Mouse (Mus musculus) embryonic facial prominence, embryonic 12.5 days (tissue): ENCODE measurements around the gene Ccm2. TPM values are rescaled to one million over a fixed set of nuclear protein-coding genes. Genes with fewer than 3 reads are reported as not detected.
A peak's percentile ranks its signal among the peaks of the same experiment; 100 is the strongest.

Source experiments
- ATAC-seq: fragments of 200-750 bp; cut with Nextera tagmentation; 2 replicates; pipeline ENCODE4 v1.8.0; 2017; ENCODE audit not compliant: insufficient number of reproducible peaks, insufficient read depth, low FRiP score, low TSS enrichment
- H3K27ac ChIP-seq: fragments of 300-500 bp; sonication (generic); 2 replicates; pipeline ENCODE4 v1.5.1; 2016; ENCODE audit warnings: mild to moderate bottlenecking
- H3K27me3 ChIP-seq: fragments of 300-500 bp; sonication (generic); 2 replicates; pipeline ENCODE4 v1.6.1; 2016; ENCODE audit warnings: mild to moderate bottlenecking, moderate library complexity
- H3K36me3 ChIP-seq: fragments of 300-500 bp; sonication (generic); 2 replicates; pipeline ENCODE4 v1.6.1; 2016; ENCODE audit warnings: mild to moderate bottlenecking
- H3K4me1 ChIP-seq: fragments of 300-500 bp; sonication (generic); 2 replicates; pipeline ENCODE4 v1.6.1; 2016
- H3K4me2 ChIP-seq: fragments of 300-500 bp; sonication (generic); replicated peaks from 2 replicates; pipeline ENCODE4 v1.6.1; 2016; ENCODE audit warnings: mild to moderate bottlenecking, moderate library complexity
- H3K4me3 ChIP-seq: fragments of 300-500 bp; sonication (generic); 2 replicates; pipeline ENCODE4 v1.5.1; 2016; ENCODE audit warnings: mild to moderate bottlenecking
- H3K9ac ChIP-seq: fragments of 300-500 bp; sonication (generic); 2 replicates; pipeline ENCODE4 v1.6.1; 2016; ENCODE audit warnings: mild to moderate bottlenecking, moderate library complexity
- H3K9me3 ChIP-seq: fragments of 300-500 bp; sonication (generic); 2 replicates; pipeline ENCODE4 v1.6.1; 2016; ENCODE audit warnings: mild to moderate bottlenecking, moderate library complexity
- WGBS: fragments of 180-500 bp; shearing (Covaris S2); methylation state at CpG from one replicate; pipeline ENCODE4 v1.1.7; 2016; 5-methylcytosine and 5-hydroxymethylcytosine counted together
- polyA plus RNA-seq: library from polyadenylated mRNA; unstranded; fragments of >200 nt; fragmentation: Nextera tagmentation; extraction: Ambion mirVana; gene quantifications from 2 replicates; pipeline ENCODE4 v1.2.1, GENCODE M21; 2016

Ccm2 gene
- polyA plus RNA-seq, 1 experiment from 2014 or later, result 90.6 TPM

- 88% methylated on average over 7 of the region's 7 CpGs for WGBS
- no peak overlapping the region for H3K27ac ChIP-seq
- no peak for ATAC-seq
- peaks cover 77% of the 10 kb centered on the region for H3K36me3 ChIP-seq
- H3K4me2 ChIP-seq, result no peak overlapping the region
- H3K4me1 ChIP-seq, result no peaks in the 10 kb centered on the region
- no peak overlapping the region for H3K9ac ChIP-seq
- no peaks in the 10 kb centered on the region for H3K9me3 ChIP-seq
- H3K27me3 ChIP-seq, result no peaks in the 10 kb centered on the region
- H3K4me3 ChIP-seq, result no peak overlapping the region
Observed at GRCm38 (mm10) chr11:6588295-6588694, 41.6 kb downstream of the Ccm2 start.

- Histone ChIP-seq H3K4me2 (no peak overlapping the region), H3K27ac (no peak overlapping the region), H3K4me1 (no peaks in the 10 kb centered on the region), H3K9ac (no peak overlapping the region), H3K36me3 (peaks cover 87% of the 10 kb centered on the region), H3K9me3 (no peaks in the 10 kb centered on the region), H3K27me3 (no peaks in the 10 kb centered on the region), H3K4me3 (no peak overlapping the region)
- no peak for ATAC-seq
- 92% methylated on average over 7 of the region's 7 CpGs for WGBS
Observed at GRCm38 (mm10) chr11:6589838-6590237, 43.2 kb downstream of the Ccm2 start.

GRCm38 (mm10) chr11:6590933-6591675, 44.4 kb downstream of the Ccm2 start:
- Histone ChIP-seq H3K9ac (no peak overlapping the region), H3K4me3 (no peak overlapping the region), H3K27me3 (no peaks in the 10 kb centered on the region), H3K36me3 (peaks cover 92% of the 10 kb centered on the region), H3K9me3 (no peaks in the 10 kb centered on the region), H3K27ac (no peak overlapping the region), H3K4me1 (no peaks in the 10 kb centered on the region), H3K4me2 (no peak overlapping the region)
- 90% methylated on average over 10 of the region's 10 CpGs for WGBS
- ATAC-seq, result no peak

GRCm38 (mm10) chr11:6593406-6593805, 46.7 kb downstream of the Ccm2 start:
- Histone ChIP-seq H3K36me3 (peaks cover 96% of the 10 kb centered on the region), H3K4me1 (peaks cover 5% of the 10 kb centered on the region), H3K27me3 (no peaks in the 10 kb centered on the region), H3K4me3 (no peak overlapping the region), H3K27ac (no peak overlapping the region), H3K9ac (no peak overlapping the region), H3K9me3 (no peaks in the 10 kb centered on the region), H3K4me2 (no peak overlapping the region)
- ATAC-seq, result no peak
- 75% methylated on average over 11 of the region's 11 CpGs for WGBS

GRCm38 (mm10) chr11:6594845-6595244, 48.2 kb downstream of the Ccm2 start:
- peaks cover 84% of the 10 kb centered on the region for H3K36me3 ChIP-seq
- H3K4me2 ChIP-seq, result no peak overlapping the region
- no peak for ATAC-seq
- WGBS, result 78% methylated on average over 6 of the region's 6 CpGs
- peaks cover 14% of the 10 kb centered on the region for H3K4me1 ChIP-seq
- H3K27me3 ChIP-seq, result no peaks in the 10 kb centered on the region
- no peak overlapping the region for H3K9ac ChIP-seq
- no peak overlapping the region for H3K27ac ChIP-seq
- no peak overlapping the region for H3K4me3 ChIP-seq
- no peaks in the 10 kb centered on the region for H3K9me3 ChIP-seq

GRCm38 (mm10) chr11:6595339-6595738, 48.7 kb downstream of the Ccm2 start:
- Histone ChIP-seq H3K27ac (0 out of 2 replicates have a peak overlapping the region, but pooled peaks have one; percentile 3), H3K36me3 (peaks cover 80% of the 10 kb centered on the region), H3K4me2 (no peak overlapping the region), H3K9ac (no peak overlapping the region), H3K27me3 (no peaks in the 10 kb centered on the region), H3K4me3 (no peak overlapping the region), H3K4me1 (peaks cover 14% of the 10 kb centered on the region), H3K9me3 (no peaks in the 10 kb centered on the region)
- ATAC-seq, result no peak
- WGBS, result 86% methylated on average over 5 of the region's 5 CpGs

GRCm38 (mm10) chr11:6596205-6596604, 49.5 kb downstream of the Ccm2 start:
- Histone ChIP-seq H3K4me2 (no peak overlapping the region), H3K9ac (no peak overlapping the region), H3K36me3 (peaks cover 73% of the 10 kb centered on the region), H3K4me1 (peaks cover 14% of the 10 kb centered on the region), H3K27ac (no peak overlapping the region), H3K27me3 (no peaks in the 10 kb centered on the region), H3K4me3 (no peak overlapping the region), H3K9me3 (no peaks in the 10 kb centered on the region)
- 95% methylated on average over 6 of the region's 6 CpGs for WGBS
- no peak for ATAC-seq

GRCm38 (mm10) chr11:6596616-6597015, 49.9 kb downstream of the Ccm2 start:
- WGBS, result 87% methylated on average over 3 of the region's 3 CpGs
- Histone ChIP-seq H3K36me3 (peaks cover 69% of the 10 kb centered on the region), H3K4me2 (no peak overlapping the region), H3K9ac (no peak overlapping the region), H3K9me3 (no peaks in the 10 kb centered on the region), H3K4me3 (no peak overlapping the region), H3K4me1 (peaks cover 14% of the 10 kb centered on the region), H3K27ac (no peak overlapping the region), H3K27me3 (no peaks in the 10 kb centered on the region)
- ATAC-seq, result no peak

GRCm38 (mm10) chr11:6597523-6597922, 50.8 kb downstream of the Ccm2 start:
- peaks cover 14% of the 10 kb centered on the region for H3K4me1 ChIP-seq
- H3K9ac ChIP-seq, result no peak overlapping the region
- H3K4me3 ChIP-seq, result no peak overlapping the region
- no peak overlapping the region for H3K27ac ChIP-seq
- no peaks in the 10 kb centered on the region for H3K27me3 ChIP-seq
- no peaks in the 10 kb centered on the region for H3K9me3 ChIP-seq
- H3K4me2 ChIP-seq, result no peak overlapping the region
- peaks cover 61% of the 10 kb centered on the region for H3K36me3 ChIP-seq
- no peak for ATAC-seq
- 83% methylated on average over 7 of the region's 7 CpGs for WGBS

GRCm38 (mm10) chr11:6598191-6598889, 51.7 kb downstream of the Ccm2 start:
- Histone ChIP-seq H3K27me3 (peaks cover 8% of the 10 kb centered on the region), H3K4me3 (no peak overlapping the region), H3K27ac (no peak overlapping the region), H3K9ac (no peak overlapping the region; the same call in 1 of the 2 replicates), H3K9me3 (no peaks in the 10 kb centered on the region), H3K36me3 (peaks cover 53% of the 10 kb centered on the region), H3K4me1 (peaks cover 14% of the 10 kb centered on the region), H3K4me2 (0 out of 2 replicates have a peak overlapping the region, but pooled peaks have one; percentile 0)
- 51% methylated on average over 19 of the region's 19 CpGs for whole genome bisulfite sequencing
- no peak for ATAC-seq

GRCm38 (mm10) chr11:6599011-6599681, 52.5 kb downstream of the Ccm2 start:
- Histone ChIP-seq H3K4me1 (peaks cover 18% of the 10 kb centered on the region), H3K9ac (no peak overlapping the region), H3K4me3 (no peak overlapping the region), H3K9me3 (no peaks in the 10 kb centered on the region), H3K27ac (no peak overlapping the region), H3K36me3 (peaks cover 45% of the 10 kb centered on the region), H3K27me3 (peaks cover 11% of the 10 kb centered on the region), H3K4me2 (0 out of 2 replicates have a peak overlapping the region, but pooled peaks have one; percentile 0)
- WGBS, result 16% methylated on average over 27 of the region's 27 CpGs
- no peak for ATAC-seq
